Mouse (Mus musculus): ENCODE data around the gene Nod1. TPM values are rescaled to one million over a fixed set of nuclear protein-coding genes. Genes with fewer than 3 reads are reported as not detected.

Gene Nod1
- total and polyA plus RNA-seq, 2 experiments from 2014 or later, result 1.7 to 4.8 TPM

DNA sequence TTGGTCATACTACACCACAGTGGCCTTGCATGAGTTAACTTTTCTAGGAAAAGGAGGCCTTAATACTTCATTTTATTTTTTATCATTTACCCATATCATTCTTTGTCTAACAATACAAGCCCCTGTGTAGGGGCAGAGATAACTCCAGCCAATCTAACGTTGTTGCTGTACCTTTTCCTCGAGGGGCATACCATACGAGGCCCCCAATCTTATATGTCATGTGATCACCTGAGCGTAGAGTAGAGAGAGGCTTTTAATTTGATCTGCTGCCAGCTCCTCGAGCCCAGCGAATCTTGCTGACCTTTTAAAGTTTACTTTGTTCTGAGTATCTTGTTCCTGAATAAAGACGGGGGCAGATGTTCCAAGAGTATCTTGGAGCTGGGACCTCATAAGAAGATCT lies 40.1 kb upstream of the Nod1 start:
- WGBS, result 80% methylated on average over 7 of the region's 7 CpGs
- ATAC-seq (no peak), DNase-seq (ENCODE audit: low spot score) (no peak)
- Histone ChIP-seq H3K4me3 (ENCODE audit: low read length) (no peak overlapping the region), H3K9me3 (ENCODE audit: low read length) (no peaks in the 10 kb centered on the region), H3K9ac (replicated peaks; ENCODE audit: low read length) (no peak overlapping the region), H3K4me2 (ENCODE audit: low read depth, low read length) (no peak overlapping the region), H3K4me1 (ENCODE audit: insufficient read depth, low read length) (0 out of 2 replicates have a peak, but pooled peaks cover 4% of the 10 kb centered on the region), H3K27me3 (ENCODE audit: insufficient read depth, low read length) (no peaks in the 10 kb centered on the region), H3K36me3 (ENCODE audit: insufficient read depth, low read length) (no peaks in the 10 kb centered on the region), H3K27ac (no peak overlapping the region)
- no peak for TF ChIP-seq CTCF (IDR thresholded peaks at IDR 0.05; ENCODE audit: low read depth)

GRCm38 (mm10) chr6:55010330-55011091 lies 38.1 kb upstream of the Nod1 start:
- Histone ChIP-seq H3K4me1 (ENCODE audit: insufficient read depth, low read length) (0 out of 2 replicates have a peak, but pooled peaks cover 4% of the 10 kb centered on the region), H3K27me3 (ENCODE audit: insufficient read depth, low read length) (no peaks in the 10 kb centered on the region), H3K9me3 (ENCODE audit: low read length) (no peaks in the 10 kb centered on the region), H3K36me3 (ENCODE audit: insufficient read depth, low read length) (no peaks in the 10 kb centered on the region), H3K9ac (replicated peaks; ENCODE audit: low read length) (no peak overlapping the region), H3K4me2 (ENCODE audit: low read depth, low read length) (peak overlapping the region; percentile 23; the same call in 1 of the 2 replicates), H3K27ac (peak overlapping the region; percentile 45; the same call in 1 of the 2 replicates), H3K4me3 (ENCODE audit: low read length) (no peak overlapping the region)
- 54% methylated on average over 4 of the region's 4 CpGs for WGBS
- DNase-seq (ENCODE audit: low spot score) (peak; percentile 10), ATAC-seq (no peak)
- no peak for TF ChIP-seq CTCF (IDR thresholded peaks at IDR 0.05; ENCODE audit: low read depth)

DNA sequence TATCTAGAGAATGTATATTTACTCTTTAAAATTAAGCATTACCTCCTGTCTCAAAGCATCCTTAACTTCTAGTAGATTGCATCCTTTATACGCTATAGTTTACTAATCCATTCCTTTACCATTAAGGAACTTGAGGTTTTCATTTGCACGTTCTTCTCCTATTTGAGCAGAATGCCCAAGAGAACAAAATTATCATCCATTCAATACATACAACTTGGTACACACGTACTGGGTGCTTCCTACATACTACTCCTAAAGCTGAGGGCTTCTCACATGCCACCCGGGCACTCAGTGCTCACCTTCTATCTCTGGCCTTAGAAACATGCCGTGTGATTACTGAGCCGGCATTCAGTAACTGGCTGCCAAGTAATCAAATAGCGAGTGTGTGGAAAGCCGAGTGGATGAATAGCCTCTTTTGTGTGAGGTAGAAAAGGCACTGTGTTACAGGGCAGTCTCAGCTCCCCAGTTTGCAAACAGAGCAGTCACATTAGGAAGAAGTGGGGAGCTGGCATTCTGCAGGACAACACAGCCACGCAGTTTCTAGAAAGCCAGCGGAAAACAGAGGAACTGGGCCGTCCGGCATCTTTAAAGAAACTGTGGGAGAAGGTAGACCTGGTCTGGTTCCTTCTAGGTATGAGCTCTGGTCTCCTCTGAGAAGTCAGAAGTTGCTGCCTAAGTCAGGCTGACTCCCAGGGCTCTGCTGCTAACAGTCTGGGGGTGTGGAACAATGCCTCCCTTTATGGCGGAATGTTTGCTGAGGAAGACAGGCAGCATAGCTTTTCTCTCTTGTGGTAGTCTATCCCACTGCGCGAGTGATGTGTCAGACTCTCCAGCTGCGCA lies 37.2 kb upstream of the Nod1 start:
- no peak overlapping the region for H3K4me3 ChIP-seq (ENCODE audit: low read length)
- no peak overlapping the region for H3K9ac ChIP-seq (replicated peaks; ENCODE audit: low read length)
- DNase-seq (ENCODE audit: low spot score) (peak; percentile 68), ATAC-seq (peak; percentile 90)
- H3K4me2 ChIP-seq (ENCODE audit: low read depth, low read length), result peak overlapping the region; percentile 44
- H3K36me3 ChIP-seq (ENCODE audit: insufficient read depth, low read length), result no peaks in the 10 kb centered on the region
- H3K9me3 ChIP-seq (ENCODE audit: low read length), result no peaks in the 10 kb centered on the region
- WGBS, result 10% methylated on average over 16 of the region's 16 CpGs
- 0 out of 2 replicates have a peak, but pooled peaks cover 4% of the 10 kb centered on the region for H3K4me1 ChIP-seq (ENCODE audit: insufficient read depth, low read length)
- peak overlapping the region; percentile 81 for H3K27ac ChIP-seq
- TF ChIP-seq CTCF (IDR thresholded peaks at IDR 0.05; ENCODE audit: low read depth), result no peak
- H3K27me3 ChIP-seq (ENCODE audit: insufficient read depth, low read length), result no peaks in the 10 kb centered on the region

DNA sequence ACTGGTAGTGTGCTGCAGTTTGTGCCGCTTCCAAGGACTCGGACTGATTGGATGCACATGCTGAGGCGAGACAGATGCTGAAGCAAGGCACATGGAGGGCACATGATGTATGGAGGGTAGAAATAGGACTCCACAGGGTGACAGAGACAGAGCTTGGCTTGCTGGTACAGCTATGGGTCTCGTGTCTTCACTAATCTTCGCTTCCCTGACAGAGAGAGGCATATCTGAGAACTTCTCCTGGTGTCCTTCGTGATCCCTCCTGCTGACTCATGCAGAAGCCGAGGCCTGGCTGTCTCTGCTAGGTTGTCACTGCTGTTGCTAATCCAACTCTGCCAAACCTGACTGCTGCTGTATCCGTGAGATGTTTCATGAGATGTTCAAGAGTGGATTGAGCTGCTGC lies 36.0 kb upstream of the Nod1 start:
- ATAC-seq (no peak), DNase-seq (ENCODE audit: low spot score) (no peak)
- 0 out of 2 replicates have a peak, but pooled peaks cover 4% of the 10 kb centered on the region for H3K4me1 ChIP-seq (ENCODE audit: insufficient read depth, low read length)
- no peaks in the 10 kb centered on the region for H3K27me3 ChIP-seq (ENCODE audit: insufficient read depth, low read length)
- no peaks in the 10 kb centered on the region for H3K36me3 ChIP-seq (ENCODE audit: insufficient read depth, low read length)
- no peak overlapping the region for H3K27ac ChIP-seq
- no peak overlapping the region for H3K4me3 ChIP-seq (ENCODE audit: low read length)
- TF ChIP-seq CTCF (IDR thresholded peaks at IDR 0.05; ENCODE audit: low read depth), result no peak
- no peaks in the 10 kb centered on the region for H3K9me3 ChIP-seq (ENCODE audit: low read length)
- H3K4me2 ChIP-seq (ENCODE audit: low read depth, low read length), result no peak overlapping the region
- WGBS, result 88% methylated on average over 8 of the region's 8 CpGs
- no peak overlapping the region for H3K9ac ChIP-seq (replicated peaks; ENCODE audit: low read length)

- ATAC-seq, result no peak
- TF ChIP-seq CTCF (IDR thresholded peaks at IDR 0.05; ENCODE audit: low read depth), result no peak
- Histone ChIP-seq H3K4me1 (ENCODE audit: insufficient read depth, low read length) (no peaks in the 10 kb centered on the region), H3K36me3 (ENCODE audit: insufficient read depth, low read length) (no peaks in the 10 kb centered on the region), H3K4me2 (ENCODE audit: low read depth, low read length) (no peak overlapping the region), H3K27me3 (ENCODE audit: insufficient read depth, low read length) (no peaks in the 10 kb centered on the region), H3K4me3 (ENCODE audit: low read length) (no peak overlapping the region), H3K27ac (no peak overlapping the region), H3K9me3 (ENCODE audit: low read length) (no peaks in the 10 kb centered on the region), H3K9ac (replicated peaks; ENCODE audit: low read length) (no peak overlapping the region)
- 74% methylated on average over 4 of the region's 4 CpGs for WGBS
- no peak for DNase-seq (ENCODE audit: low spot score)
Observed at GRCm38 (mm10) chr6:55003559-55003958, 31.1 kb upstream of the Nod1 start.

DNA sequence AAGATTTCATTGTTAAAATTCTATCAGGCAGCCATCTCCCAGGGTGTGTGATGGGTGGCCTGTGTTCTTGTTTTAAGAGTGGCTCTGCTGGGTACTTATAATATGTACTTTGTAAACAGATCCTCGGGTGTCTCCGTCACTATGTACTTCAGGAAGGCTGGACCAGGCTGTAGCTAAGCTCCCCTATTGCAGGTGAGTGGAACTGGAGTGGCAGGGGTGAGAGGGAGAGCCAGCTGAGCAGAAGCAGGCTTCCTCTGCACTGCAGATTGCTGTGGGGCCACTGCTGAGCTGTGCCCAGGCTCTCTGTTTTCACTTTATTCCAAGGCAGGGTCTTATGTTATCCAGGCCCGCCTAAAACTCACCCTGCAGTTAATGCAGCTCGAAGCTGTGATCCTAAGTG lies 30.0 kb upstream of the Nod1 start:
- H3K27ac ChIP-seq, result no peak overlapping the region
- no peaks in the 10 kb centered on the region for H3K4me1 ChIP-seq (ENCODE audit: insufficient read depth, low read length)
- DNase-seq (ENCODE audit: low spot score) (no peak), ATAC-seq (no peak)
- H3K4me2 ChIP-seq (ENCODE audit: low read depth, low read length), result no peak overlapping the region
- no peak overlapping the region for H3K4me3 ChIP-seq (ENCODE audit: low read length)
- no peak for TF ChIP-seq CTCF (IDR thresholded peaks at IDR 0.05; ENCODE audit: low read depth)
- no peaks in the 10 kb centered on the region for H3K9me3 ChIP-seq (ENCODE audit: low read length)
- no peaks in the 10 kb centered on the region for H3K36me3 ChIP-seq (ENCODE audit: insufficient read depth, low read length)
- 75% methylated on average over 4 of the region's 4 CpGs for WGBS
- H3K9ac ChIP-seq (replicated peaks; ENCODE audit: low read length), result no peak overlapping the region
- no peaks in the 10 kb centered on the region for H3K27me3 ChIP-seq (ENCODE audit: insufficient read depth, low read length)

All from hindbrain, postnatal 0 days (tissue).